Mouse (Mus musculus): ENCODE data around the gene Slc25a45. TPM values are rescaled to one million over a fixed set of nuclear protein-coding genes. Genes with fewer than 3 reads are reported as not detected.

The Slc25a45 gene
- total RNA-seq, 2 experiments from 2014 or later = 2.5 to 2.7 TPM

GRCm38 (mm10) chr19:5892735-5893134 lies 15.1 kb downstream of the Slc25a45 start:
- DNase-seq = no peak

GRCm38 (mm10) chr19:5893282-5894001 lies 15.8 kb downstream of the Slc25a45 start:
- no peak for DNase-seq

GRCm38 (mm10) chr19:5894002-5894678 lies 16.5 kb downstream of the Slc25a45 start, which contains the start of gene Tigd3:
Tigd3 (minus strand) TSS chr19:5894149.
- DNase-seq = peak; percentile 92 to 93

- no peak for DNase-seq
These were observed 29.7 kb downstream of the Slc25a45 start for GRCm38 (mm10) chr19:5907275-5907674.

GRCm38 (mm10) chr19:5910221-5910620 lies 32.6 kb downstream of the Slc25a45 start:
- no peak for DNase-seq

- no peak for DNase-seq
These were observed 34.0 kb downstream of the Slc25a45 start for GRCm38 (mm10) chr19:5911430-5912102.

- DNase-seq = peak; percentile 99
These were observed 34.7 kb downstream of the Slc25a45 start for GRCm38 (mm10) chr19:5912103-5913006.

GRCm38 (mm10) chr19:5913007-5913719 lies 35.6 kb downstream of the Slc25a45 start, which contains the start of gene Dpf2:
Dpf2 (minus strand) TSS chr19:5913010.
- no peak for DNase-seq

- no peak for DNase-seq
These were observed 44.1 kb downstream of the Slc25a45 start for GRCm38 (mm10) chr19:5921715-5922114.

- DNase-seq = no peak
These were observed 44.7 kb downstream of the Slc25a45 start for GRCm38 (mm10) chr19:5922119-5922942.

- no peak for DNase-seq
These were observed 45.4 kb downstream of the Slc25a45 start for GRCm38 (mm10) chr19:5922963-5923362.

GRCm38 (mm10) chr19:5923990-5924712 lies 46.5 kb downstream of the Slc25a45 start:
- DNase-seq = peak; percentile 82 to 85

- DNase-seq = peak; percentile 84 to 87
These were observed 47.1 kb downstream of the Slc25a45 start, which contains the start of gene Cdc42ep2 for GRCm38 (mm10) chr19:5924713-5925093. Cdc42ep2 (minus strand) TSS chr19:5924816.

- DNase-seq = no peak
These were observed 47.8 kb downstream of the Slc25a45 start for GRCm38 (mm10) chr19:5925311-5925855.

- no peak for DNase-seq
These were observed 49.4 kb downstream of the Slc25a45 start for GRCm38 (mm10) chr19:5927026-5927425.

- no peak for DNase-seq
These were observed 49.9 kb downstream of the Slc25a45 start for GRCm38 (mm10) chr19:5927532-5927931.

- no peak for DNase-seq
These were observed 50.5 kb downstream of the Slc25a45 start for GRCm38 (mm10) chr19:5928104-5928503.

GRCm38 (mm10) chr19:5928546-5928945 lies 50.9 kb downstream of the Slc25a45 start:
- no peak for DNase-seq

All from layer of hippocampus, postnatal 36 days (tissue).